Mouse (Mus musculus) gastrocnemius, adult 18-20 months (tissue): ENCODE results near the gene 1700001K19Rik. TPM values are rescaled to one million over a fixed set of nuclear protein-coding genes. Genes with fewer than 3 reads are reported as not detected.

ENCODE experiments used
- microRNA-seq: library from miRNA; unstranded; fragments of <30 nt; microRNA quantifications from one replicate; pipeline ENCODE4 v1.2.0, GENCODE M21; 2021
- total RNA-seq, 2 experiments: library from RNA; stranded (reverse); gene quantifications; 2 replicates each; pipeline ENCODE4 v1.2.3; 2021

Gene 1700001K19Rik
- total RNA-seq, 2 experiments from 2014 or later: not detected

Small RNA genes lying within 50 kb of the gene (microRNA-seq; reads per million reads assigned to microRNA genes)
- gene Gm27299: not detected

Other genes with a start within 250 kb of the 1700001K19Rik start
- gene Ppp2r5c, start 235.5 kb downstream of the 1700001K19Rik start, total RNA-seq: 10 to 100 TPM; 66.5 to 75.7 TPM
- gene Dync1h1, start 81.2 kb downstream of the 1700001K19Rik start, total RNA-seq: 10 to 100 TPM; 64.3 to 70.9 TPM
- 100 to 1,000 TPM in 1 of 2 experiments, 10 to 100 TPM in 1; 46.1 to 109 TPM for gene Hsp90aa1, start 20.1 kb upstream of the 1700001K19Rik start, total RNA-seq
- 10 to 100 TPM; 16.6 to 17.4 TPM for gene Wdr20, start 55.3 kb upstream of the 1700001K19Rik start, total RNA-seq
- gene Mok, start 158.3 kb upstream of the 1700001K19Rik start, total RNA-seq: under 1 TPM in 1 of 2 experiments, not detected in 1; 0.27 TPM
- 1 to 10 TPM; 6.8 to 8.0 TPM for gene Zfp839, start 167.6 kb upstream of the 1700001K19Rik start, total RNA-seq
- gene Cinp, start 206.5 kb upstream of the 1700001K19Rik start, total RNA-seq: 10 to 100 TPM; 20.8 to 24.9 TPM
- 1 to 10 TPM; 2.4 to 2.9 TPM for gene Tecpr2, start 206.6 kb upstream of the 1700001K19Rik start, total RNA-seq